Mouse (Mus musculus) thymus, adult 2 months (tissue): ENCODE data around the gene Slit2.

Source experiments
- CTCF ChIP-seq: fragments of 200-500 bp; IDR thresholded peaks from 2 replicates; pipeline ENCODE4 v1.5.1; 2012; ENCODE audit warnings: mild to moderate bottlenecking, control low read depth, low read length, moderate library complexity, borderline replicate concordance; ENCODE audit not compliant: control insufficient read depth, poor library complexity, insufficient read depth; ENCODE audit errors: extremely low read depth
- POLR2A ChIP-seq: fragments of 200-500 bp; IDR thresholded peaks from 2 replicates; pipeline ENCODE4 v1.6.1; 2012; ENCODE audit warnings: mild to moderate bottlenecking, low read length, control low read depth, moderate library complexity; ENCODE audit not compliant: control insufficient read depth, poor library complexity, insufficient read depth; ENCODE audit errors: extremely low read depth

- TF ChIP-seq CTCF (no peak), POLR2A (no peak)
Measured at GRCm38 (mm10) chr5:48113400-48113799, 130.5 kb downstream of the Slit2 start.
